Comparison of ENCODE assay signal across 8 mouse cellular contexts in the genomic region with DNA sequence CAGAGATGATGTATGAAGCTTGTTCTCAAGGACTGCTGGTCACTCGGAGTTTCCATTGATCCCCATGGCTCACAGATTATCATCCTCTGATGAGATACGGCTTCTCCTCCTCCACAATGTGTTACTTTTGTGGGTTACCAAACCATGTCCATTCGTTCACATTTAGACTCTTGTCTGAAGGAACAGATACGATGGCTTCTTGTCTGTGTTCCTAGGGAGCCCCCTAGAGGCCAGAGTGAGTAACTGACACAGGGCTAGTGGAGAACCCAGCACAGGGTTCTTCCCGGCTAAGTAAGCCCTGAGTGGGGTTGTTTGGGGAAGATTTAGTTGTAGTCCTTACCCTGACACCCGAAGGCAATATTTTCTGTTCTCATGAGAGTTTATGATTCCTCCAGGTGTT. TPM values are rescaled to one million over a fixed set of nuclear protein-coding genes. Genes with fewer than 3 reads are reported as not detected.
A peak's percentile ranks its signal among the peaks of the same experiment; 100 is the strongest.
DNase-seq lines count a peak whose midpoint lies in the region; ATAC-seq and TF ChIP-seq lines count a peak whose summit lies in the region.

No protein-coding gene starts in this region.

- WGBS in forebrain, embryonic 13.5 days: 6% methylated on average over 6 of the region's 6 CpGs
- WGBS in hindbrain, embryonic 13.5 days: 5% methylated on average over 6 of the region's 6 CpGs
- WGBS in lung, postnatal 0 days: 6% methylated on average over 6 of the region's 6 CpGs

- ATAC-seq in forebrain, embryonic 13.5 days: peak; percentile 75
- peak; percentile 52 for ATAC-seq in hindbrain, embryonic 13.5 days (ENCODE audit: low FRiP score)
- ATAC-seq in lung, postnatal 0 days: peak; percentile 72

- no peak overlapping the region for H3K9ac ChIP-seq in forebrain, embryonic 13.5 days
- H3K9ac ChIP-seq in hindbrain, embryonic 13.5 days: no peak overlapping the region
- H3K9ac ChIP-seq in lung, postnatal 0 days (replicated peaks; ENCODE audit: low read depth): no peak overlapping the region

- H3K4me3 ChIP-seq in forebrain, embryonic 13.5 days: no peak overlapping the region
- no peak overlapping the region for H3K4me3 ChIP-seq in hindbrain, embryonic 13.5 days
- no peak overlapping the region for H3K4me3 ChIP-seq in lung, postnatal 0 days (ENCODE audit: low read depth, low read length)

- H3K36me3 ChIP-seq in forebrain, embryonic 13.5 days (ENCODE audit: poor library complexity, severe bottlenecking): no peaks in the 10 kb centered on the region
- no peaks in the 10 kb centered on the region for H3K36me3 ChIP-seq in hindbrain, embryonic 13.5 days
- no peaks in the 10 kb centered on the region for H3K36me3 ChIP-seq in lung, postnatal 0 days (ENCODE audit: insufficient read depth, low read length)

- DNase-seq in NIH3T3 (ENCODE audit: low read depth): peak; percentile 93
- peak; percentile 82 for DNase-seq in c-Kit-positive CD71-positive TER-119-negative erythroid progenitor cells, embryonic 14.5 days (ENCODE audit: low read depth)
- DNase-seq in layer of hippocampus, adult 9-11 months: peak; percentile 64
- DNase-seq in lung, postnatal 0 days (ENCODE audit: low spot score): peak; percentile 92
- peak; percentile 80 to 88 for DNase-seq in right cerebral cortex, postnatal 10 days (ENCODE audit: low spot score in 2 of 2)
- DNase-seq in yolk sac, embryonic 10.5 days (ENCODE audit: low spot score): peak; percentile 74

- no peak for TF ChIP-seq EP300 in lung, postnatal 0 days (IDR thresholded peaks at IDR 0.05)

- peaks cover 7% of the 10 kb centered on the region; the same call in 1 of the 2 replicates for H3K4me1 ChIP-seq in forebrain, embryonic 13.5 days
- peaks cover 22% of the 10 kb centered on the region for H3K4me1 ChIP-seq in hindbrain, embryonic 13.5 days (replicated peaks)
- peaks cover 3% of the 10 kb centered on the region; the same call in 1 of the 2 replicates for H3K4me1 ChIP-seq in lung, postnatal 0 days (ENCODE audit: insufficient read depth, low read depth, low read length)

- H3K27ac ChIP-seq in forebrain, embryonic 13.5 days: no peak overlapping the region
- no peak overlapping the region for H3K27ac ChIP-seq in hindbrain, embryonic 13.5 days
- no peak overlapping the region for H3K27ac ChIP-seq in lung, postnatal 0 days (ENCODE audit: low read length)

- TF ChIP-seq CTCF in lung, postnatal 0 days (IDR thresholded peaks at IDR 0.05): peak; percentile 95

- peaks cover 25% of the 10 kb centered on the region for H3K27me3 ChIP-seq in forebrain, embryonic 13.5 days
- H3K27me3 ChIP-seq in hindbrain, embryonic 13.5 days: peaks cover 18% of the 10 kb centered on the region
- H3K27me3 ChIP-seq in lung, postnatal 0 days (replicated peaks; ENCODE audit: insufficient read depth, low read length): no peaks in the 10 kb centered on the region

- 0 out of 2 replicates have a peak, but pooled peaks cover 6% of the 10 kb centered on the region for H3K9me3 ChIP-seq in forebrain, embryonic 13.5 days (replicated peaks)
- no peaks in the 10 kb centered on the region for H3K9me3 ChIP-seq in hindbrain, embryonic 13.5 days
- H3K9me3 ChIP-seq in lung, postnatal 0 days (ENCODE audit: low read length): 0 out of 2 replicates have a peak, but pooled peaks cover 4% of the 10 kb centered on the region

- H3K4me2 ChIP-seq in forebrain, embryonic 13.5 days: no peak overlapping the region
- no peak overlapping the region for H3K4me2 ChIP-seq in hindbrain, embryonic 13.5 days
- H3K4me2 ChIP-seq in lung, postnatal 0 days (replicated peaks; ENCODE audit: low read depth, low read length): no peak overlapping the region

RNA-seq across cellular contexts. Expression of gene Uggt1, which starts 8.3 kb away (rescaled TPM):
- 47.4 and 50.3 TPM in 2 replicates for polyA plus RNA-seq in forebrain, embryonic 13.5 days (2015; fragmentation: Nextera tagmentation; extraction: Ambion mirVana)
- polyA plus RNA-seq in hindbrain, embryonic 13.5 days (2015; fragmentation: Nextera tagmentation; extraction: Ambion mirVana): 44.6 and 45.3 TPM in 2 replicates
- polyA plus RNA-seq in lung, postnatal 0 days (2015; fragmentation: Nextera tagmentation; extraction: Ambion mirVana): 29.1 and 33.6 TPM in 2 replicates

RNA-seq across cellular contexts. Expression of gene Neurl3, which starts 21.7 kb away (rescaled TPM):
- polyA plus RNA-seq in forebrain, embryonic 13.5 days (2015; fragmentation: Nextera tagmentation; extraction: Ambion mirVana): 0.32 and 0.43 TPM in 2 replicates
- 1.3 and 1.4 TPM in 2 replicates for polyA plus RNA-seq in hindbrain, embryonic 13.5 days (2015; fragmentation: Nextera tagmentation; extraction: Ambion mirVana)
- 12.7 and 15.9 TPM in 2 replicates for polyA plus RNA-seq in lung, postnatal 0 days (2015; fragmentation: Nextera tagmentation; extraction: Ambion mirVana)

RNA-seq across cellular contexts. Expression of gene Arid5a, which starts 54.7 kb away (rescaled TPM):
- polyA plus RNA-seq in forebrain, embryonic 13.5 days (2015; fragmentation: Nextera tagmentation; extraction: Ambion mirVana): 1.5 and 2.2 TPM in 2 replicates
- polyA plus RNA-seq in hindbrain, embryonic 13.5 days (2015; fragmentation: Nextera tagmentation; extraction: Ambion mirVana): 3.8 and 4.0 TPM in 2 replicates
- polyA plus RNA-seq in lung, postnatal 0 days (2015; fragmentation: Nextera tagmentation; extraction: Ambion mirVana): 14.9 and 15.3 TPM in 2 replicates
